Mouse (Mus musculus) liver, adult 2 months (tissue): ENCODE measurements around the gene Brd1. TPM values are rescaled to one million over a fixed set of nuclear protein-coding genes. Genes with fewer than 3 reads are reported as not detected.

Experiments used
- DNase-seq: peaks from one replicate; pipeline ENCODE4 v3.0.0-alpha.2; 2011; ENCODE audit warnings: low read depth, low spot score; ENCODE audit errors: extremely low read depth
- H3K27ac ChIP-seq: fragments of 200-500 bp; replicated peaks from 2 replicates; pipeline ENCODE4 v1.5.1; 2012; ENCODE audit warnings: low read depth, mild to moderate bottlenecking, control low read depth, inconsistent platforms, low read length; ENCODE audit not compliant: insufficient read depth
- H3K27me3 ChIP-seq: fragments of 200-500 bp; 2 replicates; pipeline ENCODE4 v1.6.1; 2012; ENCODE audit warnings: mild to moderate bottlenecking, moderate library complexity, low read length, inconsistent platforms; ENCODE audit not compliant: control insufficient read depth, insufficient read depth
- H3K36me3 ChIP-seq: fragments of 200-500 bp; 2 replicates; pipeline ENCODE4 v1.6.1; 2012; ENCODE audit warnings: low read length, inconsistent platforms; ENCODE audit not compliant: control insufficient read depth, insufficient read depth
- H3K4me1 ChIP-seq: fragments of 200-500 bp; 2 replicates; pipeline ENCODE4 v1.6.1; 2011; ENCODE audit warnings: low read length; ENCODE audit not compliant: control insufficient read depth, insufficient read depth
- H3K4me3 ChIP-seq: fragments of 200-500 bp; 2 replicates; pipeline ENCODE4 v1.5.1; 2011; ENCODE audit warnings: low read depth, mild to moderate bottlenecking, control low read depth, low read length, moderate library complexity; ENCODE audit not compliant: insufficient read depth
- H3K79me2 ChIP-seq: fragments of 200-500 bp; 2 replicates; pipeline ENCODE4 v1.6.1; 2012; ENCODE audit warnings: inconsistent platforms, mild to moderate bottlenecking, low read length, moderate library complexity; ENCODE audit not compliant: control insufficient read depth, insufficient read depth
- H3K9ac ChIP-seq: fragments of 200-500 bp; 2 replicates; pipeline ENCODE4 v1.6.1; 2012; ENCODE audit warnings: low read depth, mild to moderate bottlenecking, control low read depth, inconsistent platforms, low read length
- CTCF ChIP-seq: fragments of 200-500 bp; IDR thresholded peaks from 2 replicates; pipeline ENCODE4 v1.5.1; 2011; ENCODE audit warnings: low read depth, low read length, control low read depth
- POLR2A ChIP-seq: fragments of 200-500 bp; IDR thresholded peaks from 2 replicates; pipeline ENCODE4 v1.6.1; 2011; ENCODE audit warnings: low read length, control low read depth; ENCODE audit not compliant: insufficient read depth; ENCODE audit errors: extremely low read depth
- WGBS: fragments of 180-500 bp; shearing (Covaris S2); methylation state at CpG from one replicate; pipeline ENCODE4 v1.1.7; 2018; 5-methylcytosine and 5-hydroxymethylcytosine counted together
- polyA plus RNA-seq: library from polyadenylated mRNA; depleted of rRNA; stranded (reverse); fragments of >200 nt; gene quantifications from 2 replicates; pipeline ENCODE4 v1.2.3, GENCODE M21; 2012
- total RNA-seq: library from RNA; depleted of rRNA; stranded (reverse); fragments of >200 nt; gene quantifications from 2 replicates; pipeline ENCODE4 v1.2.3, GENCODE M21; 2014

The Brd1 gene
- total and polyA plus RNA-seq, 2 experiments = 4.8 to 13.0 TPM

DNA sequence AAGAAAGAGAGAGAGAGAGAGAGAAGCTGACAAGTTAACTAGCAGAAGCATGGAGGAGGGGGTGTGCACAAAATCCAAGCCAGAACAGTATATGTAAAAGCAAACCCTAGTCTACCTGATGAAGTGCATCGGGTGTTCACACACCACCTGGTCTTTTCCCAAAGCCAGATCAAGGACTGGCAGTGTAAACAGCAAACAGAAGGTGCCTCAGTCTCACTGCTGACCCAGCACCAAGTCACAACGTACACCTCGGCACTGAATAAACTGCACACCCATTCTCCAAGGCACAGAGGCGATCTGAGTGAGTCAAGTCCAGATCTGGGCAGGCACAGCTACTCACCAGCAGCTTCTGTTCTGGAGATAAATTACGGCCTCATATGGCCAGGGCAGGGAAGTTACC, 9.0 kb downstream of the Brd1 start:
- Histone ChIP-seq H3K79me2 (peaks cover 61% of the 10 kb centered on the region), H3K4me3 (no peak overlapping the region), H3K4me1 (no peaks in the 10 kb centered on the region; the same call in 1 of the 2 replicates), H3K9ac (no peak overlapping the region), H3K27me3 (no peaks in the 10 kb centered on the region), H3K36me3 (peaks cover 32% of the 10 kb centered on the region), H3K27ac (no peak overlapping the region)
- TF ChIP-seq POLR2A = no peak
- no peak for TF ChIP-seq CTCF
- WGBS = 81% methylated on average over 5 of the region's 5 CpGs
- no peak for DNase-seq

DNA sequence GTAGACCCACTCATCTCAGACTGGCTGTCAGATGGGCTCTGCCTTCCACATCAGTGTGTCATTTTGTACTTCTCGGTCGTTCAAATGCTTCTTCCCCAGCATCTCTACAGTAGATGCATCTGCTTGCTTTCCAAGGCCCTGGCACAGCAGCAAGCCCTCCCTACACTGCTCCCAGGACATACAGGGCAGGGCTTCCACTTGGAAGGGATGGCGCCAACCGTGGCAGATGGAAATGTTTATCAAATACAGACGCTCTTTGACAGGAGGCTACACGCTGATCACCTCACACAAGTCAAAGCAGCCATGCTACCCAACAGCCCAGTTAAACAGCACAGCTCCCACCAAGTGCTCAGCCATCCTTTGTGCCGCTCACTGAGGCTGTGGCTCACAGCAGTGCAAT, 9.7 kb downstream of the Brd1 start:
- 68% methylated on average over 7 of the region's 7 CpGs for WGBS
- DNase-seq = no peak
- Histone ChIP-seq H3K36me3 (peaks cover 32% of the 10 kb centered on the region), H3K4me3 (no peak overlapping the region), H3K4me1 (no peaks in the 10 kb centered on the region; the same call in 1 of the 2 replicates), H3K79me2 (peaks cover 57% of the 10 kb centered on the region), H3K27ac (no peak overlapping the region), H3K9ac (no peak overlapping the region), H3K27me3 (no peaks in the 10 kb centered on the region)
- no peak for TF ChIP-seq POLR2A
- TF ChIP-seq CTCF = no peak

GRCm38 (mm10) chr15:88723205-88723604, 10.8 kb downstream of the Brd1 start:
- DNase-seq = no peak
- TF ChIP-seq CTCF (no peak), POLR2A (no peak)
- Histone ChIP-seq H3K4me1 (no peaks in the 10 kb centered on the region; the same call in 1 of the 2 replicates), H3K27ac (no peak overlapping the region), H3K27me3 (no peaks in the 10 kb centered on the region), H3K9ac (no peak overlapping the region), H3K36me3 (peaks cover 26% of the 10 kb centered on the region), H3K79me2 (peaks cover 49% of the 10 kb centered on the region), H3K4me3 (no peak overlapping the region)
- 83% methylated on average over 6 of the region's 6 CpGs for WGBS

- Histone ChIP-seq H3K27ac (no peak overlapping the region), H3K79me2 (peaks cover 31% of the 10 kb centered on the region; the same call in 1 of the 2 replicates), H3K9ac (no peak overlapping the region), H3K4me1 (no peaks in the 10 kb centered on the region; the same call in 1 of the 2 replicates), H3K4me3 (no peak overlapping the region), H3K27me3 (no peaks in the 10 kb centered on the region), H3K36me3 (peaks cover 44% of the 10 kb centered on the region)
- peak; percentile 19 for DNase-seq
- WGBS = 65% methylated on average over 9 of the region's 9 CpGs
- no peak for TF ChIP-seq CTCF
Measured at GRCm38 (mm10) chr15:88717239-88717638, 16.8 kb downstream of the Brd1 start.

GRCm38 (mm10) chr15:88716350-88716749, 17.7 kb downstream of the Brd1 start:
- no peaks in the 10 kb centered on the region; the same call in 1 of the 2 replicates for H3K4me1 ChIP-seq
- H3K27ac ChIP-seq = no peak overlapping the region
- H3K79me2 ChIP-seq = peaks cover 27% of the 10 kb centered on the region; the same call in 1 of the 2 replicates
- DNase-seq = peak; percentile 35
- H3K27me3 ChIP-seq = no peaks in the 10 kb centered on the region
- H3K36me3 ChIP-seq = peaks cover 50% of the 10 kb centered on the region
- TF ChIP-seq POLR2A (no peak), CTCF (peak; percentile 32; the same call in 1 of the 2 replicates)
- no peak overlapping the region for H3K4me3 ChIP-seq
- no peak overlapping the region for H3K9ac ChIP-seq

GRCm38 (mm10) chr15:88714021-88714589, 19.9 kb downstream of the Brd1 start:
- TF ChIP-seq POLR2A = no peak
- H3K9ac ChIP-seq = no peak overlapping the region
- no peak for DNase-seq
- no peak overlapping the region for H3K4me3 ChIP-seq
- H3K4me1 ChIP-seq = no peaks in the 10 kb centered on the region; the same call in 1 of the 2 replicates
- no peak overlapping the region for H3K27ac ChIP-seq
- no peaks in the 10 kb centered on the region for H3K27me3 ChIP-seq
- peaks cover 63% of the 10 kb centered on the region for H3K36me3 ChIP-seq
- WGBS = 81% methylated on average over 6 of the region's 6 CpGs
- peaks cover 21% of the 10 kb centered on the region; the same call in 1 of the 2 replicates for H3K79me2 ChIP-seq
